Mouse (Mus musculus): ENCODE measurements at regions not wholly inside any gene's neighbourhood (a gene's known extent, or its start where the extent isn't known, plus 50 kb on each side); places are given as distances from the start of the nearest gene placed in this dataset.

DNA sequence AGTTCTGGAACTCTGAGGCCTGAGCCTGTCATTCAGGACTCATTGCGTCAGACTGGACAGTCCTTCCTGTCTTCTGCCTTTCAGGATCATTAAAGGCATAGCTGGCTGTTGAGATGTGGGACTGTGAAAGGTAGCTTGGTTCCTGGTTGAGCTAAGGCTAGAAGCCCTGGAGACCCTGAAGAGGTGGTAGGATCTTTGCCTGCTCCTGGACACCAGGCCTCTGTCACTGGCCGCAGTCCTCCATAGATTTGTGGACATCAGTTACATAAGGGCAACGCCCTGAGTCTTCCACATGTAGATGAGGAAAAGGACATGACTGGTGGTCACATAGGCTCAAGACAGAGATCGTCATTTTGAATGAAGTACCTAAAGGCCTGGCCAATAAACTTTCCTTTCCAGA lies 127.9 kb downstream of the Opa1 start:
- Histone ChIP-seq H3K27me3 (replicated peaks; ENCODE audit: control insufficient read depth, insufficient read depth, low read length) (no peaks in the 10 kb centered on the region), H3K36me3 (ENCODE audit: control insufficient read depth, insufficient read depth, low read length) (no peaks in the 10 kb centered on the region), H3K4me1 (ENCODE audit: control insufficient read depth, insufficient read depth, low read length) (no peaks in the 10 kb centered on the region), H3K4me3 (ENCODE audit: insufficient read depth, low read depth, low read length) (no peak overlapping the region), H3K27ac (ENCODE audit: insufficient read depth, low read depth, low read length) (no peak overlapping the region)
- no peak for TF ChIP-seq POLR2A (IDR thresholded peaks at IDR 0.05; ENCODE audit: low read depth, low read length)
- no peak for TF ChIP-seq CTCF (conservative IDR thresholded peaks at IDR 0.05; ENCODE audit: insufficient read depth, insufficient read length, low read depth, low read length)
- DNase-seq, result no peak
- 94% methylated on average over 4 of the region's 4 CpGs for WGBS

DNA sequence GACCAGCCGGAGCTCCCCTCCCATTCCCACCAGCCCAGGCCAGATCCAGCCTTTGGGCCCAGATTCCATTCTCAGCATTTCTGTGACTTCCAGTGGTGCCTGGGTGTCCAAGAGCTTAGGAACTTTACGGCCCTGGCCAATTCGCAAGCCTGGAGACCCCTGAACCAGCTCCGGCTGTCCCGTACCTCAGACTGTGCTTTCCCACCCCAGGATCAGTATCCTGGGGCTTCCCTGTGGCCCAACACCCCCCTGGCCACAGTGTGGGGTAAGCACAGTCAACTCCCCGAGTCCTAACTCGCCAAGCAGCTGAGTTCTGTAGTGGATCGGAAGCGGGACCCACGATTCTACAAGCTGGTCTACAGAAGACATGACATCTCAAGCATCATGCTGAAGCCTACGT lies 128.5 kb downstream of the Opa1 start:
- TF ChIP-seq POLR2A (IDR thresholded peaks at IDR 0.05; ENCODE audit: low read depth, low read length) (no peak), CTCF (conservative IDR thresholded peaks at IDR 0.05; ENCODE audit: insufficient read depth, insufficient read length, low read depth, low read length) (no peak)
- H3K36me3 ChIP-seq (ENCODE audit: control insufficient read depth, insufficient read depth, low read length), result no peaks in the 10 kb centered on the region
- H3K27me3 ChIP-seq (replicated peaks; ENCODE audit: control insufficient read depth, insufficient read depth, low read length), result no peaks in the 10 kb centered on the region
- no peak overlapping the region for H3K27ac ChIP-seq (ENCODE audit: insufficient read depth, low read depth, low read length)
- DNase-seq, result no peak
- 94% methylated on average over 11 of the region's 11 CpGs for WGBS
- no peaks in the 10 kb centered on the region for H3K4me1 ChIP-seq (ENCODE audit: control insufficient read depth, insufficient read depth, low read length)
- H3K4me3 ChIP-seq (ENCODE audit: insufficient read depth, low read depth, low read length), result no peak overlapping the region

DNA sequence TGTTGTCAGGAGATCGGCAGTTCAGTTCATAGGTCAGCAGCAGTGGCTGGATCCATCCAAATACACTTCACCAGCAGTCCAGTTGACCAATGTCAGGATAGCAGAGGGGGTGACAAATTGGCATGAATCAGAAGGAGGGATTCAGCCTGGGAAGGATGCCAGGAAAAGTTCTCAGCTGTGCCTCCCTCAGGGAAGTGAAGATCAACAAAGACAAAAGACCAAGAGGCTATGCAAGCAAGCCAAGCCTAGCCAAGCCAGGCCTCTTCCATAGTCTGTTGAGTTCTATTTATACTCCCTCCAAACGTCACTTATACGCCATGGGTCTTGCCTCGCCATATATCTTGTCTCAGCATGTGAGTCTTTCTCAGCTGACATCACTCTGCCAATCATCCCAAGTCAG lies 129.9 kb downstream of the Opa1 start:
- no peak for TF ChIP-seq CTCF (conservative IDR thresholded peaks at IDR 0.05; ENCODE audit: insufficient read depth, insufficient read length, low read depth, low read length)
- TF ChIP-seq POLR2A (IDR thresholded peaks at IDR 0.05; ENCODE audit: low read depth, low read length), result no peak
- no peaks in the 10 kb centered on the region for H3K4me1 ChIP-seq (ENCODE audit: control insufficient read depth, insufficient read depth, low read length)
- H3K27me3 ChIP-seq (replicated peaks; ENCODE audit: control insufficient read depth, insufficient read depth, low read length), result no peaks in the 10 kb centered on the region
- no peak overlapping the region for H3K4me3 ChIP-seq (ENCODE audit: insufficient read depth, low read depth, low read length)
- H3K36me3 ChIP-seq (ENCODE audit: control insufficient read depth, insufficient read depth, low read length), result no peaks in the 10 kb centered on the region
- H3K27ac ChIP-seq (ENCODE audit: insufficient read depth, low read depth, low read length), result no peak overlapping the region
- no peak for DNase-seq
- WGBS, result 62% methylated on average over 4 of the region's 4 CpGs

DNA sequence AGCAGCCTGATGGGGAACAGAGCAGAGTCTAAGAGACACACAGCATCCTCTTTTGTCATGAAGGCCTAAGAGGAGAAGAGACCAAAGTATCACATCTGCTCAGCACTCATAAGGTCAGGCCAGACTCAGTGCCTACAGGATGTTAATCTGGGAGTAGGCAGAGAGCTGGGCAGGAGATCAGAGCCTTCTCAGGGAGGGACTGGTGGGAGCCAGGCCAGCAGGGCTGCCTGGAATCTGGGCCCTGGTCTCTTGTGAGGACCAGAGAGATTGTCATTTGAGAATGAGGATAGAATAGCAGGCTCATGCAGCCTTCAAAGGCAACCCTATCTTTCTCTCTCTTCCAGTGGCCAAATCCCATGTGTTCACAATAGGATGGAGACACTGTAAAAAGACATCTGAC lies 132.3 kb downstream of the Opa1 start:
- TF ChIP-seq CTCF (conservative IDR thresholded peaks at IDR 0.05; ENCODE audit: insufficient read depth, insufficient read length, low read depth, low read length), result no peak
- no peak for TF ChIP-seq POLR2A (IDR thresholded peaks at IDR 0.05; ENCODE audit: low read depth, low read length)
- Histone ChIP-seq H3K4me1 (ENCODE audit: control insufficient read depth, insufficient read depth, low read length) (no peaks in the 10 kb centered on the region), H3K27ac (ENCODE audit: insufficient read depth, low read depth, low read length) (no peak overlapping the region), H3K36me3 (ENCODE audit: control insufficient read depth, insufficient read depth, low read length) (no peaks in the 10 kb centered on the region), H3K4me3 (ENCODE audit: insufficient read depth, low read depth, low read length) (no peak overlapping the region), H3K27me3 (replicated peaks; ENCODE audit: control insufficient read depth, insufficient read depth, low read length) (no peaks in the 10 kb centered on the region)
- no peak for DNase-seq

DNA sequence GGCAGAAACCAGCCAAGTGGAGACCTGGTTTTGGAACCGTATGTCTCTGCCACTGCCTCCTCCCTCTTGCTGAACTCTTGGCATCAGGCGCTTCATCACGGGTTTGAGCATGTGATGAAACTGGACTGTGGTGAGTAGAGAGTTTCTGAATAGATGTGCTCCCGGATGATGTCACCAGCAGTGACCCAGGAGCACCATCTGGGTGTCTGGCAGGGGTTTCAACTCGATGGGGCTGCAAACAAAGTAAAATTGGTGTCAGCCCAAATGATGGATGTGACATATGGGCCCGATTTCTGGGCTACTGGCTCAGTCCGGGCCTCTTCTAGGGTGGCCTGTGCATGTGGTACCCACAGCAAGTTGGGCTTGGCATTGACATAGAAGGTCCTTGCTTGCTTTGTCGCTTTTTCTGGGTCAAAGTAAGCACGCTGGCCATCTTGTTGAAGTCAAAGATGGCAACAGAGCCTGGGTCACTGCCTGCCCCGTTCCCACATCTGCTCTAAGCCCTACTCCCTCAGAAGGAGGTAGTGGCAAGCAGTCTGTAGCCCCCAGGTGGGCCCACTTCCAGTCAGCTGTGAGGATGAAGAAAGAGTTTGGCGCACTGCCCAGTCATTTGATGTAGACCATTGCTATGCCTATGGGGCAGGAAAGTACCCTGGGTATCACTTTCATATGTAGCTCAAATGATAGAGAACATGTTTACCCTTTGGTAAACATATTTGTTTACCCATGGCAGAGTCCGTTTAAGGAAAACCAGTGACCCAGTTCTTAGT lies 133.0 kb downstream of the Opa1 start:
- no peak for DNase-seq
- H3K4me3 ChIP-seq (ENCODE audit: insufficient read depth, low read depth, low read length), result no peak overlapping the region
- no peaks in the 10 kb centered on the region for H3K36me3 ChIP-seq (ENCODE audit: control insufficient read depth, insufficient read depth, low read length)
- 83% methylated on average over 12 of the region's 12 CpGs for WGBS
- no peaks in the 10 kb centered on the region for H3K4me1 ChIP-seq (ENCODE audit: control insufficient read depth, insufficient read depth, low read length)
- no peaks in the 10 kb centered on the region for H3K27me3 ChIP-seq (replicated peaks; ENCODE audit: control insufficient read depth, insufficient read depth, low read length)
- H3K27ac ChIP-seq (ENCODE audit: insufficient read depth, low read depth, low read length), result no peak overlapping the region
- TF ChIP-seq POLR2A (IDR thresholded peaks at IDR 0.05; ENCODE audit: low read depth, low read length), result no peak
- no peak for TF ChIP-seq CTCF (conservative IDR thresholded peaks at IDR 0.05; ENCODE audit: insufficient read depth, insufficient read length, low read depth, low read length)

DNA sequence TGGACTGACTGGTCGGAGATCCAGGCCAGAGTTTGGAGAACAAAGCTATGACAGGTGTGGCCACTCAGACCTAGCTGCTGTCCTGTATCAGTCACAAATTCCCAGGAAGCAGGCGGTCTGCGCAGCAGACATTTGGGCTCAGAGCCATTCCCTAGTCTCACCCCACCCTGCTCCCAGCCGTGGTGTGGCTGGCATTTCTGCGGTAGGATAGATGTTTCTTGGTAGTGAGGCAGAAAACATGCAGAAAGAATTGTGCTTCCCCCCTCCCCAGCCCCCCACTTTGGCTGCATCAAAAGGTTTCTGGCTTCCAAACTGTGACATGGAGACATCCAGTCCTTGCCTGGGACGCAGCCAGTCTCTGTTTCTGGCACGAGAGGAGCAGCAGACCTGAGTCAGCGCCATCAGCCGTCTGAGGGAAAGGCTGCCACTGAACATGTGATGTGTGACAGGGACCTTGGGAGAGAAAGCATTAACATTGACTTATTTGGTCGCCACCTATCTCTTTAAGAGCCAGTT lies 135.5 kb downstream of the Opa1 start:
- H3K27ac ChIP-seq (ENCODE audit: insufficient read depth, low read depth, low read length), result no peak overlapping the region
- H3K4me1 ChIP-seq (ENCODE audit: control insufficient read depth, insufficient read depth, low read length), result no peaks in the 10 kb centered on the region
- no peak for DNase-seq
- no peaks in the 10 kb centered on the region for H3K27me3 ChIP-seq (replicated peaks; ENCODE audit: control insufficient read depth, insufficient read depth, low read length)
- H3K36me3 ChIP-seq (ENCODE audit: control insufficient read depth, insufficient read depth, low read length), result no peaks in the 10 kb centered on the region
- H3K4me3 ChIP-seq (ENCODE audit: insufficient read depth, low read depth, low read length), result no peak overlapping the region
- no peak for TF ChIP-seq CTCF (conservative IDR thresholded peaks at IDR 0.05; ENCODE audit: insufficient read depth, insufficient read length, low read depth, low read length)
- no peak for TF ChIP-seq POLR2A (IDR thresholded peaks at IDR 0.05; ENCODE audit: low read depth, low read length)
- WGBS, result 59% methylated on average over 10 of the region's 10 CpGs

DNA sequence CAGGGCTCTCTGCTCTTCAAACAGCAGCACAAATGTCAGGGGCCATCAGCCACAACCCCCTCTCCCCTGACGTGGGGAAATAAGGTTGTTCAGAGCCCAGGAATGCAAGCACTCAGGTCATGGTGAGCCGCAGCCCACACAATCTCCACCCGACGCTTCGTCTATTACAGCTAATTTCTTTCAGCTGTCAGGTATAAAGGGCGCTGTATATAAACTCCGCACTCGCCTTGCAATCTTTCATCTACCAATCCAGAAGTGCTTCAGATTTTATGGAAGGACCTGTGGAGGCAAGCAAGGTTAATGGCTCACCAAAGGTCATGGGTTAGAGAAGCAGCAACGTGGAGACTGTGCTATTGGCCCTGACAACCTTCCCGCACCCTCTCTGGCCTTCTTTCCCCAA lies 139.8 kb downstream of the Opa1 start:
- Histone ChIP-seq H3K36me3 (ENCODE audit: control insufficient read depth, insufficient read depth, low read length) (no peaks in the 10 kb centered on the region), H3K27me3 (replicated peaks; ENCODE audit: control insufficient read depth, insufficient read depth, low read length) (no peaks in the 10 kb centered on the region), H3K4me1 (ENCODE audit: control insufficient read depth, insufficient read depth, low read length) (no peaks in the 10 kb centered on the region), H3K27ac (ENCODE audit: insufficient read depth, low read depth, low read length) (no peak overlapping the region), H3K4me3 (ENCODE audit: insufficient read depth, low read depth, low read length) (no peak overlapping the region)
- 53% methylated on average over 10 of the region's 10 CpGs for WGBS
- no peak for TF ChIP-seq CTCF (conservative IDR thresholded peaks at IDR 0.05; ENCODE audit: insufficient read depth, insufficient read length, low read depth, low read length)
- no peak for TF ChIP-seq POLR2A (IDR thresholded peaks at IDR 0.05; ENCODE audit: low read depth, low read length)
- no peak for DNase-seq

Data from kidney, adult 2 months (tissue).